Mouse (Mus musculus) myocyte (in vitro differentiated cells): ENCODE results near the gene Rad54l. TPM values are rescaled to one million over a fixed set of nuclear protein-coding genes. Genes with fewer than 3 reads are reported as not detected.

Experiments
- H3K27me3 ChIP-seq: one replicate; pipeline ENCODE4 v1.6.1; 2011; ENCODE audit not compliant: control insufficient read depth, insufficient read depth, insufficient read length
- H3K36me3 ChIP-seq: one replicate; pipeline ENCODE4 v1.6.1; 2011; ENCODE audit not compliant: control insufficient read depth, insufficient read depth
- H3K4me2 ChIP-seq: one replicate; pipeline ENCODE4 v1.6.1; 2011; ENCODE audit warnings: low read depth, control low read depth
- H3K4me3 ChIP-seq: one replicate; pipeline ENCODE4 v1.5.1; 2011; ENCODE audit warnings: mild to moderate bottlenecking, control low read depth, moderate library complexity
- H3K79me2 ChIP-seq: one replicate; pipeline ENCODE4 v1.6.1; 2011; ENCODE audit not compliant: control insufficient read depth, insufficient read depth
- H3ac ChIP-seq: one replicate; pipeline ENCODE4 v1.6.1; 2011; ENCODE audit not compliant: control insufficient read depth, insufficient read length
- CEBPB ChIP-seq: IDR thresholded peaks from 2 replicates; pipeline ENCODE4 v1.6.1; 2011; ENCODE audit warnings: mild to moderate bottlenecking, moderate library complexity; ENCODE audit not compliant: poor library complexity, insufficient read depth, severe bottlenecking
- E2F4 ChIP-seq: IDR thresholded peaks from one replicate; pipeline ENCODE4 v1.6.1; 2011; ENCODE audit warnings: mild to moderate bottlenecking, control low read depth, moderate library complexity; ENCODE audit not compliant: insufficient read depth
- MAX ChIP-seq: IDR thresholded peaks from one replicate; pipeline ENCODE4 v1.6.1; 2011; ENCODE audit warnings: low read depth, mild to moderate bottlenecking, control low read depth
- MYOD1 ChIP-seq, 3 experiments: IDR thresholded peaks; one replicate each; pipeline ENCODE4 v1.6.1; 2011; ENCODE audit warnings: control low read depth in 2 of 3, low read depth in 2 of 3, mild to moderate bottlenecking in 2 of 3, moderate library complexity in 1 of 3; ENCODE audit not compliant: insufficient read length in 2 of 3, control insufficient read depth in 1 of 3
- MYOG ChIP-seq, 3 experiments: IDR thresholded peaks; one replicate each; pipeline ENCODE4 v1.6.1; 2011; ENCODE audit warnings: control low read depth in 2 of 3, low read depth in 2 of 3, mild to moderate bottlenecking in 2 of 3; ENCODE audit not compliant: insufficient read length in 2 of 3, control insufficient read depth in 1 of 3, insufficient read depth in 1 of 3
- POLR2A ChIP-seq: IDR thresholded peaks from one replicate; pipeline ENCODE4 v1.6.1; 2011; ENCODE audit warnings: low read depth, mild to moderate bottlenecking, control low read depth, moderate library complexity; ENCODE audit not compliant: insufficient read length
- POLR2AphosphoS2 ChIP-seq: IDR thresholded peaks from one replicate; pipeline ENCODE4 v1.6.1; 2011; ENCODE audit warnings: low read depth, control low read depth; ENCODE audit not compliant: insufficient read length
- REST ChIP-seq: IDR thresholded peaks from one replicate; pipeline ENCODE4 v1.6.1; 2011; ENCODE audit warnings: mild to moderate bottlenecking, control low read depth, moderate library complexity; ENCODE audit not compliant: insufficient read depth, insufficient read length
- SRF ChIP-seq: IDR thresholded peaks from one replicate; pipeline ENCODE4 v1.6.1; 2011; ENCODE audit warnings: low read depth; ENCODE audit not compliant: control insufficient read depth, insufficient read length
- TCF12 ChIP-seq: IDR thresholded peaks from one replicate; pipeline ENCODE4 v1.6.1; 2011; ENCODE audit warnings: mild to moderate bottlenecking, control low read depth; ENCODE audit not compliant: poor library complexity, insufficient read depth, severe bottlenecking
- TCF3 ChIP-seq: IDR thresholded peaks from one replicate; pipeline ENCODE4 v1.6.1; 2011; ENCODE audit warnings: low read depth, control low read depth; ENCODE audit not compliant: insufficient read length
- USF1 ChIP-seq: IDR thresholded peaks from one replicate; pipeline ENCODE4 v1.6.1; 2011; ENCODE audit warnings: low read depth, mild to moderate bottlenecking, control low read depth, moderate library complexity
- polyA plus RNA-seq: library from polyadenylated mRNA; unstranded; fragments of >200 nt; fragmentation: generic; extraction: Trizol; gene quantifications from one replicate; pipeline ENCODE4 v1.2.1, GENCODE M21; 2012; ENCODE audit warnings: missing spikeins

Gene Rad54l
- polyA plus RNA-seq, 1 experiment: 2.2 TPM

DNA sequence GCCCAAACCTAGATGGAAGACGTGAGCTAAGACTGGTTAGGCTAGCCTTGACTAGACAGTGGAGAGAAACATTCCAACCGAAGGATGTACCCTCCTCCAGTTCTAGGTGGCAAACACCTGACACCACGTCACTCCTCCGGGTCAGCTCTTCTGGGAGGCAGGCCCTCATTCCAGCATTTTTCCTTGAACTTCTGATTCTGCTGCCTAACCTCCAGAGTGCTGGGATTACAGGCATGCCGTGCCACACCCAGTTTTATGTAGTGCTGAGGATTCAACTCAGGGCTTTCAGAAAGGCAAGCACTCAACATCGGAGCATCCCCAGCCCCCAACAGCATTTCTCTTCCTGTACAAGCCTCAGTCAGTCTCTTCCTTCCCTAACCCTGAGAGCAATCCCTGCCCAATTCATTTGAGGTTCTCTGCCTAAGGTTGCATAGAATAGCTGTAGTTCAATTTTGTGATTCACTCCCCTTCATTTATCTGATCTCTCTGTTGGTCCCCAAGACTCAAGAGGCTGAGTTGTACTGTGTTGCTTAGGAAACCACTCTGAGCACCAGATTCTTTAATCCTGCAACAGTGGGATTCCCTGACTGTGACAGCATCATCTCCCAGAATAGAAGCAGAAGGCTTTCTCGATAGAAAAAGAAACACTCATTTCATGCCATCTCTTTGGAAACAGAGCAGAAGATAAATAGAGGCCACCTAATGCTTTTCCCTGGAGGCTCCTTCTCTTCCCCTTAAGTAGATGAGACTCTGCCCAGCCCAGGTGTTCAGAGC lies 17.5 kb upstream of the Rad54l start:
- no peak overlapping the region for H3K4me3 ChIP-seq
- peaks cover 3% of the 10 kb centered on the region for H3K36me3 ChIP-seq
- no peak overlapping the region for H3ac ChIP-seq
- H3K27me3 ChIP-seq: no peaks in the 10 kb centered on the region
- H3K79me2 ChIP-seq: no peaks in the 10 kb centered on the region
- no peak overlapping the region for H3K4me2 ChIP-seq
- TF ChIP-seq POLR2A: no peak

DNA sequence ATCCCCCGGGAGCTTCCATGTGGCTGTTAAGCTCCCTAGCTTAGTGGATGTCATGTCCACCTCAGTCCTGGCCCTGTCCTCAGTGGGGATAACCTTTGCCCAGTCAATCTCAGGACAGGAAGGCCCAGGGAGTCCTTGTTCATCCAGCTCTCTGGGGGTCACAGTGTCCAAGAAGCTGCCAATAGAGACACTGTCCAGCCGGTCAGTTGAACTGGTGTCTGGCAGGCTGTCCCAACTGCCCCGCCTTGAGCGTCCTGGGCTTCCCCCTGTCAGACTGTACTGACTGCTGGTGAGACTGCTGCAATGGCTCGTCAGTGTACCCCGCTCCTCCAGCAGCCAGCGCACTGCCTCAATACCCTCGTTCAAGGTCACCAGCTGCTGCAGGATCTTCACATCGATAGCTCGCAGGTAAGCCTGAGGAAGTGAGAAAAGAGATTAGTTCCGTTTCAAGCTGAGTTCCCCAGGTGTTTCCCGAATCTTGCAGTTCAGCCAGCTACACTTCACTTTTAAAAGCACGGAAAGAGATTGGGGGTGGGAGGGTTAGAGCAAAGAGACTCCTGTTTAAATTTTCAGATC lies 14.0 kb upstream of the Rad54l start:
- Histone ChIP-seq H3K36me3 (peaks cover 3% of the 10 kb centered on the region), H3K4me2 (no peak overlapping the region), H3K27me3 (no peaks in the 10 kb centered on the region), H3K79me2 (no peaks in the 10 kb centered on the region), H3ac (no peak overlapping the region), H3K4me3 (no peak overlapping the region)
- TF ChIP-seq USF1: no peak
- no peak for TF ChIP-seq CEBPB
- TF ChIP-seq MAX: no peak
- no peak for TF ChIP-seq MYOG (IDR thresholded peaks at IDR 0.05; ENCODE audit: control insufficient read depth in 1 of 3, insufficient read depth in 1 of 3, insufficient read length in 2 of 3, low read depth in 2 of 3)
- TF ChIP-seq SRF: no peak
- TF ChIP-seq E2F4: no peak

DNA sequence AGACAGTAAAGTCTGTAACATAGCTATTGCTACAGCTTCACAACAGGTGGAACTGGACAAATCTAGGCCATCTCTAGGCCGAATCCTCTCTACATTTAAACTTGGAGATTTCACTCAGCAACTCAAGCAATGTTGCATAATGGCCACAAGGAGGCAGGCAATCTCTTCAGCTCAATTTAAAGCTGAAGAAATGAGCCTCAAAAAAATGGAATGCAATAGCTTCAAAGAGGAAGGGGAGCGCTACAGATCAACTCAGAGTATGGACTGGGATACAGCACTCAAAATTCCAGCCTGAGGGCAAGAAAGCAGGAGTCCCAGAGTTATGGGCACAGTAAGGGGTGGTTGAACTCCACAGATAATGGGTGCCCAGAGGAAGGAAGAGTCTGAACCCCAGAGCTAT lies 11.5 kb upstream of the Rad54l start:
- no peak overlapping the region for H3K4me2 ChIP-seq
- no peak overlapping the region for H3ac ChIP-seq
- H3K4me3 ChIP-seq: no peak overlapping the region
- peaks cover 3% of the 10 kb centered on the region for H3K36me3 ChIP-seq
- no peaks in the 10 kb centered on the region for H3K27me3 ChIP-seq
- H3K79me2 ChIP-seq: no peaks in the 10 kb centered on the region
- no peak for TF ChIP-seq POLR2A

DNA sequence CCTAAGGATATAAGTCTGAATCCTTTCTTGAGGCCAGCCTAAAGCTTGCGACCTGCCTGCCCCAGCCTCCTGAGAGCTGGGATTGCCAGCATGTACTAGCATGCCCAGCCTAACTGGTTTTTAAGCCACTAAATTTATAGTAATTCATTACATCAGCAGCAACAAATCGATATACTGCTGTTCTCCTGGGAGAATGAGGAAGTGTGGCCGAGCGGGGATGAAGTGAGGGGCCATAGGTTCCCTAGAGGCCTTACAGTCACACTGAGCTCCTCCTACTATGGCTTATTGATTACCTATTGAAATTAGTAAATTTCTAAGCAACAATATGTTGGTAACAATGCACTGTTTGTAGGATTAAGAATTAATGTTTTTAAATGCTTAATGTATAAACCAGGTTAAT lies 9.6 kb upstream of the Rad54l start:
- Histone ChIP-seq H3K4me3 (no peak overlapping the region), H3ac (no peak overlapping the region), H3K79me2 (no peaks in the 10 kb centered on the region), H3K36me3 (peaks cover 3% of the 10 kb centered on the region), H3K4me2 (no peak overlapping the region), H3K27me3 (no peaks in the 10 kb centered on the region)
- no peak for TF ChIP-seq CEBPB
- no peak for TF ChIP-seq MYOG (IDR thresholded peaks at IDR 0.05; ENCODE audit: control insufficient read depth in 1 of 3, insufficient read depth in 1 of 3, insufficient read length in 2 of 3, low read depth in 2 of 3)
- no peak for TF ChIP-seq TCF3
- no peak for TF ChIP-seq TCF12
- TF ChIP-seq SRF: no peak
- TF ChIP-seq REST: no peak
- TF ChIP-seq MYOD1 (IDR thresholded peaks at IDR 0.05; ENCODE audit: control insufficient read depth in 1 of 3, insufficient read length in 2 of 3, low read depth in 2 of 3): no peak
- TF ChIP-seq MAX: no peak
- no peak for TF ChIP-seq E2F4
- TF ChIP-seq USF1: no peak
- no peak for TF ChIP-seq POLR2AphosphoS2
- TF ChIP-seq POLR2A: no peak

DNA sequence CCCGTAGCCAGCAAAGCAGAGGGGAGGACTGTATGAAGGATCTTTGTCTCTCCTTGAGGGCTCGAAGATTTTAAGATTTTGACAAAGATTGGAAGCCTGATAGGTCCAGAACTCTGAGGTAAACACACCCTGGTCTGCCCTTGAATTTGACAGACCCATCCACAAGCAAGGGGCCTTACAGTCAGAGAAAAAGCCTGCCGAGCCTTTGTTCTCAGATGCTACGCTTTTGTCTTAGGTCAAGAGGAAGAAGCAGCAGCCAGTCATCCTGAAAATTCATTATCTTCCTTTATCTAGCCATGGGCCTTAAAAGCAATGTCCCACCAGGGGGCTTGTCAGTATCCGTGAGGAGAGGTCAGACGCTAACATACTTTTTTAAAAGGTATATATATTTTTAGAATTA lies 4.5 kb upstream of the Rad54l start:
- no peak overlapping the region for H3K4me2 ChIP-seq
- no peaks in the 10 kb centered on the region for H3K27me3 ChIP-seq
- no peak overlapping the region for H3ac ChIP-seq
- TF ChIP-seq POLR2AphosphoS2: no peak
- TF ChIP-seq MYOG (IDR thresholded peaks at IDR 0.05; ENCODE audit: control insufficient read depth in 1 of 3, insufficient read depth in 1 of 3, insufficient read length in 2 of 3, low read depth in 2 of 3): no peak
- TF ChIP-seq MAX: no peak
- TF ChIP-seq TCF3: no peak
- TF ChIP-seq REST: no peak
- no peak for TF ChIP-seq MYOD1 (IDR thresholded peaks at IDR 0.05; ENCODE audit: control insufficient read depth in 1 of 3, insufficient read length in 2 of 3, low read depth in 2 of 3)
- no peak for TF ChIP-seq CEBPB
- no peak for TF ChIP-seq TCF12
- TF ChIP-seq USF1: no peak
- TF ChIP-seq SRF: no peak
- TF ChIP-seq E2F4: no peak
- no peak for TF ChIP-seq POLR2A
- H3K4me3 ChIP-seq: no peak overlapping the region
- no peaks in the 10 kb centered on the region for H3K36me3 ChIP-seq
- no peaks in the 10 kb centered on the region for H3K79me2 ChIP-seq
